Mouse (Mus musculus) kidney, embryonic 14.5 days (tissue): ENCODE results near the gene Catsperd. TPM values are rescaled to one million over a fixed set of nuclear protein-coding genes. Genes with fewer than 3 reads are reported as not detected.

ENCODE experiments used
- ATAC-seq: fragments of 200-750 bp; cut with Nextera tagmentation; 2 replicates; pipeline ENCODE4 v1.8.0; 2017; ENCODE audit warnings: moderate number of reproducible peaks, mild to moderate bottlenecking, moderate TSS enrichment, moderate library complexity; ENCODE audit not compliant: low FRiP score, low TSS enrichment
- H3K27ac ChIP-seq: fragments of 300-500 bp; sonication (generic); 2 replicates; pipeline ENCODE4 v1.5.1; 2014; ENCODE audit warnings: low read depth, mild to moderate bottlenecking, low read length, moderate library complexity, mixed read lengths
- H3K27me3 ChIP-seq: fragments of 300-500 bp; sonication (generic); 2 replicates; pipeline ENCODE4 v1.6.1; 2014; ENCODE audit warnings: mild to moderate bottlenecking, low read length; ENCODE audit not compliant: control insufficient read depth, insufficient read depth
- H3K36me3 ChIP-seq: fragments of 300-500 bp; sonication (generic); 2 replicates; pipeline ENCODE4 v1.6.1; 2014; ENCODE audit warnings: low read length, mixed read lengths; ENCODE audit not compliant: control insufficient read depth, insufficient read depth
- H3K4me1 ChIP-seq: fragments of 300-500 bp; sonication (generic); 2 replicates; pipeline ENCODE4 v1.6.1; 2014; ENCODE audit warnings: low read length, mixed read lengths; ENCODE audit not compliant: control insufficient read depth, insufficient read depth
- H3K4me2 ChIP-seq: fragments of 300-500 bp; sonication (generic); replicated peaks from 2 replicates; pipeline ENCODE4 v1.6.1; 2014; ENCODE audit warnings: low read depth, mild to moderate bottlenecking, low read length
- H3K4me3 ChIP-seq: fragments of 300-500 bp; sonication (generic); 2 replicates; pipeline ENCODE4 v1.5.1; 2014; ENCODE audit warnings: mild to moderate bottlenecking, low read length
- H3K9ac ChIP-seq: fragments of 300-500 bp; sonication (generic); 2 replicates; pipeline ENCODE4 v1.6.1; 2014; ENCODE audit warnings: low read depth, mild to moderate bottlenecking, low read length, moderate library complexity
- H3K9me3 ChIP-seq: fragments of 300-500 bp; sonication (generic); 2 replicates; pipeline ENCODE4 v1.6.1; 2016; ENCODE audit warnings: low read length; ENCODE audit not compliant: control insufficient read depth
- WGBS: fragments of 180-500 bp; shearing (Covaris S2); extraction: QIAGEN DNeasy Blood & Tissue Kit; methylation state at CpG from one replicate; pipeline ENCODE4 v1.1.7; 2014; 5-methylcytosine and 5-hydroxymethylcytosine counted together
- polyA plus RNA-seq: library from polyadenylated mRNA; unstranded; fragments of >200 nt; fragmentation: Nextera tagmentation; extraction: Ambion mirVana; gene quantifications from 2 replicates; pipeline ENCODE4 v1.2.1, GENCODE M21; 2014

Catsperd gene
- polyA plus RNA-seq, 1 experiment from 2014 or later, result 1.2 TPM

DNA sequence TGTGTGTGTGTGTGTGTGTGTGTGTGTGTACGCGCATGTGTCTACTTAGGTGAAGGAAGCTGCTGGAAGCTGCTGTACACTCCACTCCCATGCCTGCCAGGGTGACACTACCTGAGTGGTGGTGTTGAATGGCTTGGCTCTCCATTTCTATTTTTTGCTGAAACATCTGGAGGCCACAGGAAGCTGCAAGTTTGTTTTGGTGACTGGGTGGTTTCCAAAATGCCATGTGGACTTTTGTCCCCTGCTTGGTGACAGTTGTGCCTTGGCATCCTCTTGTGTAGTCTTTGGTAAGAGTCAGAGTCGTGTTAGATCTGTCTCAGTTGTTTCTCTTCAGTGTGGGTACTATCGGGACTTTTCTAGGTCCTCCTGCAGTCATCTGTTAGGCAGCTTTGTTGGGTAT, 58.9 kb downstream of the Catsperd start:
- no peak overlapping the region for H3K9ac ChIP-seq
- peaks cover 74% of the 10 kb centered on the region for H3K36me3 ChIP-seq
- no peak overlapping the region for H3K4me2 ChIP-seq
- whole genome bisulfite sequencing, result 92% methylated on average over 4 of the region's 4 CpGs
- H3K4me1 ChIP-seq, result no peaks in the 10 kb centered on the region
- no peak for ATAC-seq
- no peak overlapping the region for H3K4me3 ChIP-seq
- H3K27me3 ChIP-seq, result no peaks in the 10 kb centered on the region
- H3K27ac ChIP-seq, result no peak overlapping the region
- H3K9me3 ChIP-seq, result no peaks in the 10 kb centered on the region

DNA sequence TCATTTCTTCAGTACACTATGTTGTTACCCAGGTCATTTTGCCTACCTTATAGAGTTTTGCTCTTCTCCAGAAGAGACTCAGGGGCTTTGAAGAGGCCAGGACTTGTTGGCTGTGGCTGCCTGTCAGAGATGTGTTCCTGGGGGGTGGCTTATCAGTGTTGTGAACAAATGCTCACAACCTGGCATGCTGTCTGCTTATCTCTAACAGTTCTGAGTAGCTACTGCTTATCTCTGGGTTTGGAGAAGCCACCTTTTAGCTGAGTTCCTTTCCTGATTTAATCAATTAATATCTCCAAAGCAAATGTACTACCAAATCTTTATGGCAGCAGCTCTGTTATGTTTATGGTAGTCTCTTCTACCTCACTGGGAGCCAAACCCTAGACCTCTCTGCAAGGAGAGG, 60.1 kb downstream of the Catsperd start:
- no peak overlapping the region for H3K27ac ChIP-seq
- H3K9ac ChIP-seq, result no peak overlapping the region
- H3K27me3 ChIP-seq, result no peaks in the 10 kb centered on the region
- H3K4me2 ChIP-seq, result no peak overlapping the region
- H3K4me1 ChIP-seq, result no peaks in the 10 kb centered on the region
- ATAC-seq, result no peak
- H3K9me3 ChIP-seq, result no peaks in the 10 kb centered on the region
- peaks cover 75% of the 10 kb centered on the region for H3K36me3 ChIP-seq
- H3K4me3 ChIP-seq, result no peak overlapping the region

DNA sequence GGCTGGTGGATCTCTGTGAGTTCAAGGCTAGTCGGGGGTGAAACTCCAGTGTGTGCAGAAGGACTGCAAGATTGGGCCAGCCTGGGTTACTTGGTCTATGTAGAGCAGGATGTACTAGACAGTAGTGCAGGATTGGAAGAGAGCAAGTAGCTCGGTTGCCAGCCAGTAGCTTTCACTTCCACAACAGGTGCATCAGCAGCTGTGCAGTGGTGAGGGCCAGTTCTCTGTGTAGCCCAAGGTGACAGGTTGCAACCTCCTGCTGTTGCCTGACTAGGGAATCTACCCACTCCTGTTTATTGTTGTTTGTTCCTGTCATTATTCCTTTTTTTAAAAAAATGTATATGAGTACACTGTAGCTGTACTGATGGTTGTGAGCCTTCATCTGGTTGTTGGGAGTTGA, 60.7 kb downstream of the Catsperd start:
- ATAC-seq, result no peak
- no peak overlapping the region for H3K4me2 ChIP-seq
- H3K9me3 ChIP-seq, result no peaks in the 10 kb centered on the region
- peaks cover 81% of the 10 kb centered on the region for H3K36me3 ChIP-seq
- no peak overlapping the region for H3K9ac ChIP-seq
- no peak overlapping the region for H3K27ac ChIP-seq
- no peaks in the 10 kb centered on the region for H3K4me1 ChIP-seq
- H3K27me3 ChIP-seq, result no peaks in the 10 kb centered on the region
- H3K4me3 ChIP-seq, result no peak overlapping the region
- 100% methylated on average over 2 of the region's 2 CpGs for WGBS

DNA sequence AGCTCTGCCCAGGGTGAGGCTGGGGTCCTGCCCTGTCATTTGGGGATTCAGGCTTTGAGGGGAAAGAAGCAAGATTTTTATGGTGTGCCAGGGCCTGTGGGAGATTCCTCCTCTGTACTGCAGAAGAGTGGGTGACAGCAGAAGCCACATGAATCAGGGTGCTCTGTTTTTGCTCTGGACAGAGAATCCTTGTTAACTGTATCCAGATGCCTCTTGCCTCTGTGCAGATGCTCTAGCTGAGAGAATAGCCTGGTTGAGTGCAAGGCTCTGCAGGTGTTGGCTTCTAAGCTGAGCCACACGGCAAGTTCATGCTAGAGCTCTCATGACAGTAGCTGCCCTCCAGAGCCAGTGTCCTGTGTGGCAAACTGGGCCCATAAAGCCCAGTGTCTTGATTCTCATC, 65.5 kb downstream of the Catsperd start:
- WGBS, result 72% methylated on average over 1 of the region's 1 CpGs

DNA sequence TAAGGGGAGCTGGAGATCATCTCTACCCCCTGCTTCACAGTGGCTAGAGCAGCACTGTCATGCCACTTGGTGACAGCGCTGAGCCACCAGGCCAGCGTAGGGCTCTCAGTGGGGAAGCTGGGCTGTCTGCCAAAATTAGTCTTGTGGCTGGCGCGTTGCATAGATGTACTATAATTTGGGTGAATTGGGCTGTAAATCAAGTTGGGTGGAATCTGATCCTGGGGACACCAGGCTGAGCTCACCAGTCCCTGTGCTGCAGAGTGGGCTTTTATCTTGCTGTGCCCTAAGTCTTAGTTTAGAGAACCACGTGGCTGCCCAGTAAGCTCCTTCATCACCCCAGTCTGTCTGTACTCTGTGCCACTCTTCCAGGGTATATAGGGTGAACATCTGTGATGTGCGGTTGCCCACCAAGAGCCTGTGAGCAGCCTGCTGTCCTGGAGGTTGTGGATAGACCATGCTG, 65.9 kb downstream of the Catsperd start:
- Histone ChIP-seq H3K36me3 (peaks cover 85% of the 10 kb centered on the region), H3K4me1 (no peaks in the 10 kb centered on the region), H3K4me2 (no peak overlapping the region), H3K4me3 (no peak overlapping the region), H3K27me3 (no peaks in the 10 kb centered on the region), H3K9me3 (no peaks in the 10 kb centered on the region), H3K27ac (no peak overlapping the region), H3K9ac (no peak overlapping the region)
- ATAC-seq, result no peak
- WGBS, result 58% methylated on average over 6 of the region's 6 CpGs

More for the DNA sequence above, 65.5 kb downstream of the Catsperd start:
- no peak overlapping the region for H3K4me3 ChIP-seq
- H3K4me1 ChIP-seq, result no peaks in the 10 kb centered on the region
- H3K36me3 ChIP-seq, result peaks cover 85% of the 10 kb centered on the region
- H3K9me3 ChIP-seq, result no peaks in the 10 kb centered on the region
- H3K4me2 ChIP-seq, result no peak overlapping the region
- H3K27me3 ChIP-seq, result no peaks in the 10 kb centered on the region
- no peak overlapping the region for H3K9ac ChIP-seq
- ATAC-seq, result no peak
- no peak overlapping the region for H3K27ac ChIP-seq

DNA sequence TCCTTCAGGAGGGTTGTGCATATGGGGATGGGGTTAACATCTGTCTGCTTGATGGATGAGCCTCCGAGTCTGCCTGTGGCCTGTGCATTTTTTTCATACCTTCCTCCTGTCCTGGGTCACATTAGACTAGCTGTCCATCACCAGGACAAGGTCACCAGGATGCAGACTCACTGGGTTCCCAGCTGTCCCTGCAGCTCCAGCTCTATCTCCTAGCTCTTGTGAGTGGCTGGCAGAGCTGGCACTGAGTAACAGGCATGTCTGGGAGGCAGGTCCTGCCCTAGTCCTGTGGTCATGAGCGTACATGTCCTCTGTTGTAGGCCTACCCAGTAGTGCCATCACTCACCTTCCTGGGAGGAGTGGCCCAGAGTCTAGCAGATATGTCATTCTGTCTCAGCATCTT, 72.5 kb downstream of the Catsperd start:
- no peak overlapping the region for H3K4me3 ChIP-seq
- H3K27me3 ChIP-seq, result no peaks in the 10 kb centered on the region
- WGBS, result 69% methylated on average over 2 of the region's 2 CpGs
- H3K27ac ChIP-seq, result no peak overlapping the region
- no peak overlapping the region for H3K9ac ChIP-seq
- H3K36me3 ChIP-seq, result peaks cover 99% of the 10 kb centered on the region
- no peak for ATAC-seq
- no peaks in the 10 kb centered on the region for H3K9me3 ChIP-seq
- no peak overlapping the region for H3K4me2 ChIP-seq
- H3K4me1 ChIP-seq, result no peaks in the 10 kb centered on the region

DNA sequence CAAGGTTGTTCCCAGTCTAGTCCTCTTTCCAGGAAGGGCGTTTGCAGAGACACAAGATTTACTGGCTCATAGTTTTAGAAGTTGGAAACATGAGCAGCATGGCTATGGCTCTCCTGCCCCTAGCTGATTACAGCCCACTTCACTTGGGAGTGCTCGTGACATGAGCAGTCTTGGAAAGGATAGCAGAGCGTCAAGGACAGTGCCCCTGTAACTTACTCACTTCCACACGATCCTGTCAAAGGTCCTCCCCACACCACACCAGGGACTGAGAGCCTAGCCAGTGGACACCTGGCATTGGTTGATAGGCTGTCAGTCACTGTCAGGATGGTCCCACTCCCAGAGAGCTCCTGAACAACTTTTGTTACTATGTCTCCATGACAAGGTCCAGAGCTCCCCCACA, 75.1 kb downstream of the Catsperd start:
- Histone ChIP-seq H3K36me3 (peaks cover 99% of the 10 kb centered on the region), H3K4me2 (no peak overlapping the region), H3K9ac (no peak overlapping the region), H3K4me3 (no peak overlapping the region), H3K9me3 (no peaks in the 10 kb centered on the region), H3K4me1 (no peaks in the 10 kb centered on the region), H3K27me3 (no peaks in the 10 kb centered on the region), H3K27ac (no peak overlapping the region)
- 70% methylated on average over 4 of the region's 4 CpGs for WGBS
- no peak for ATAC-seq

DNA sequence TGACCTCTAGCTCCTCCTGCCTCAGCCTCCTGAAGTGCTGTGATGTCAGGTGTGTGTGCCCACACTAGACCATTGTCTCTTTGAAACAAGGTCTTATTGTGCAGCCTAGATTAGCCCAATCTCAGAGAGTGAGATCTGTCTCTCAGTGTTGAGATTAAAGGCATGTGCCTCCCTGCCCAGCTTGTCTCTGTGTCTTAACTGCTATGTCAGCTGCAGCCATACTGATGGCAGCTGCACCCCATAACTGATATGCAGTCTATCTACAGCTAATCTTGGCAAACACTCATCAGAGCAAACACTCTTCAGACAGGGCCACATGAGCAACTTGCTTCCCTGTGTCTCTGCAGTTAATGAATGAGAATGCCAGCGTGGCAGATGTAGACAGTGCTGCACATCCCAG, 78.6 kb downstream of the Catsperd start:
- no peak overlapping the region for H3K9ac ChIP-seq
- no peak overlapping the region for H3K27ac ChIP-seq
- no peaks in the 10 kb centered on the region for H3K4me1 ChIP-seq
- WGBS, result 97% methylated on average over 1 of the region's 1 CpGs
- H3K4me2 ChIP-seq, result no peak overlapping the region
- no peaks in the 10 kb centered on the region for H3K27me3 ChIP-seq
- H3K4me3 ChIP-seq, result no peak overlapping the region
- H3K9me3 ChIP-seq, result no peaks in the 10 kb centered on the region
- peaks cover 99% of the 10 kb centered on the region for H3K36me3 ChIP-seq
- no peak for ATAC-seq

DNA sequence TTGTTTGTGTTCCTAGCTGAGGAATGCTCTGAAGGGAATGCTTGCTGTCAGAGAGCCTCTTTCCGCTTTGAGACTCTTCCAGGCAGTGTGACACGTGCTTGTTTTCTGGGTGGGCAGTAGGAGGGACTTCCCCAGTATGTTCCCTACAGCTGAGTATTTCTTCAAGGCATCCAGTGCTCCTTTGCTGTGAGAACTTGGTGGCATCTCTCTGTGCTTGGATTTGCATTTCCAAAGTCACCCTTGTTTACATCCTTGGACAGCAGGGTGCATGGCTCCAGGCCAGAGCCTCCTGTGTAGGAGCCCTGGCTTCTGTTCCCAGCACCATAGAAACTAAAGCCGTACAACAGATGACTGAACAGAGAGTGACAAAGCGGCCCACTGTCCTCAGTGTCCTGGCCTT, 80.7 kb downstream of the Catsperd start:
- Histone ChIP-seq H3K9me3 (no peaks in the 10 kb centered on the region), H3K27me3 (no peaks in the 10 kb centered on the region), H3K4me3 (no peak overlapping the region), H3K27ac (no peak overlapping the region), H3K4me2 (no peak overlapping the region), H3K4me1 (no peaks in the 10 kb centered on the region), H3K36me3 (peaks cover 95% of the 10 kb centered on the region), H3K9ac (no peak overlapping the region)
- 85% methylated on average over 4 of the region's 4 CpGs for WGBS
- ATAC-seq, result no peak

DNA sequence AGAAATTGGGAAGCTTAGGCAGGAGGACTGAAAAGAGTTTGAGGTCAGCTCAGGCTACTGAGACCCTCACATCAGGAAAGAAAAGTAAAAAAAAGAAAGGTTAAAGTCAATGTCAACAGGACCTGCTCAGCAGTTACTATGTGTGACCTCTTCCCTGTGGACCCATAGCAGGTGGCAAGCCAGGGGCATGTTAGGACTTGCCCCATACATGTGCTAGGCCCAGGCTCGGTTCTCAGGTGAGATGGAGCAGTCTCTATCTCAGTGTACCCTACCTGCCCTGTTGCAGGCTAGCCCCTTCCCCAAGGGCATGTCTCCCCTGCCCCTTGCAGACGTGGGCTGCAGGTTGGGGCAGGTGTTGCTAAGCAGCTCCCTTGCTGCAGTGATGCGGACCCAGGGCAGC, 81.8 kb downstream of the Catsperd start:
- H3K36me3 ChIP-seq, result peaks cover 85% of the 10 kb centered on the region
- WGBS, result 83% methylated on average over 3 of the region's 3 CpGs
- no peaks in the 10 kb centered on the region for H3K9me3 ChIP-seq
- no peak overlapping the region for H3K9ac ChIP-seq
- H3K27me3 ChIP-seq, result no peaks in the 10 kb centered on the region
- ATAC-seq, result no peak
- H3K4me2 ChIP-seq, result no peak overlapping the region
- H3K27ac ChIP-seq, result no peak overlapping the region
- no peak overlapping the region for H3K4me3 ChIP-seq
- H3K4me1 ChIP-seq, result no peaks in the 10 kb centered on the region
